Mouse (Mus musculus): Measurements from ENCODE around the gene Lat. TPM values are rescaled to one million over a fixed set of nuclear protein-coding genes. Genes with fewer than 3 reads are reported as not detected.

Gene Lat
- polyA plus RNA-seq, 1 experiment from 2014 or later, result 4.3 TPM

DNA sequence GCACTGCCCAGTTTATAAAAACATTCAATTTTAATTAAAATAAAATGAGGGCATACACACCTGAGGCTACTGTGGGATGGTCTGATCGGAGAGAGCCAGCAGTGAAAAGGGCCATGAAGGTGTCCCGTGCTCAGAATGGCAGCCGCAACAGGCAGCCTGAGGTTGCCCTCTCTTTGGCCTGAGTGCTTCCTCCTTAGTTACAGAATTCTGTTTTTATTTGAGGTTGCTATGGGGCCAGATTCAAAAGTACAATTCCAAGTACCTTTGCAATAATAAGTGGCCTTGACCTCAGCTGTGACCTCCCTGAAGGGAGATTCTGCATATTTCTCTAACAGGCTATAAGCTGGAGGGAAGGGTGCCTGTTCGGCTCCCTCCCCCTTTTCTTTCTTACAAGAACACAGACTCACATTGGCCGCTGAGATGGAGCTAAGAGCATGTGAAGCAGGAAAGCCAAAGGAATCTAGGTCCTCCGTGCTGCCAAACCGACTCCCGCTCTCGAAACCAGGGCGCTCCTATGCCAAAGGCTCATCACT, 17.9 kb downstream of the Lat start:
- Histone ChIP-seq H3K9me3 (replicated peaks) (no peaks in the 10 kb centered on the region), H3K4me3 (no peak overlapping the region), H3K36me3 (no peaks in the 10 kb centered on the region), H3K4me2 (peak overlapping the region; percentile 32; the same call in 1 of the 2 replicates), H3K4me1 (replicated peaks) (peaks cover 14% of the 10 kb centered on the region; the same call in 1 of the 2 replicates), H3K9ac (no peak overlapping the region), H3K27ac (no peak overlapping the region), H3K27me3 (no peaks in the 10 kb centered on the region)
- no peak for ATAC-seq (replicated peaks; ENCODE audit: insufficient number of reproducible peaks, insufficient read depth, low FRiP score, low read depth)
- WGBS, result 49% methylated on average over 10 of the region's 10 CpGs

DNA sequence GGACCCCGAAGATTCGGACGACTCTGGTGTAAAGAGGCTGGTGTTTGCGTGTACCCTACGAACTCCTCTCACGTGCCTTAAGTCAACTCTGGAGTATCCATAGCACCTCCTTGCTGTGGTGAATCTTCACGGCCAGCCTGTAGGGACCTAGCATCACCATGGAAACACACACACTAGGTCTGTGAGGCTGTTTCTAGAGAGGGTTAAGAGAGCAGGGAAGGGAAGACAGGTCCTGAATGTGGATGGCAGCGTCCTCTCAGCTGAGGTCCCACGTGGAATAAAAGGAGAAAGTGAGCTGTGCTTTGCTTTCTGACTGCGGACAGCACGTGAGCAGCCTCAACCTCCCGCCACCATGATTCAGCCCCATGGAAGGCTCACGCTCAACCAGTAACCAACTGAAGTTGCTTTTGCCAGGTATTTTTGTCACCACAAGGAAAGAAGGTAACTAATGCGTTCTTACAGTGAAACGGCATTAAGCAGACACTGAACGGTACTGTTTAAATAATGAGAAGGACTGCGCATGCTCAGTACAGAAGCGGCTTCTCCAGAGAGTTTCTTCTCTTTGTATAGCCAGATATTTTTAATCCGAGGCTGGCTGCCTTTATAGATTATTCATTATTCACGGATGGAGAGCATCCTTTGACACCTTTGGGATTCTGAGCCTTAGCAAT, 18.5 kb downstream of the Lat start:
- no peak overlapping the region for H3K4me3 ChIP-seq
- no peak for ATAC-seq (replicated peaks; ENCODE audit: insufficient number of reproducible peaks, insufficient read depth, low FRiP score, low read depth)
- no peak overlapping the region for H3K9ac ChIP-seq
- WGBS, result 65% methylated on average over 20 of the region's 20 CpGs
- H3K4me1 ChIP-seq (replicated peaks), result peaks cover 13% of the 10 kb centered on the region; the same call in 1 of the 2 replicates
- no peaks in the 10 kb centered on the region for H3K36me3 ChIP-seq
- no peaks in the 10 kb centered on the region for H3K27me3 ChIP-seq
- H3K4me2 ChIP-seq, result peak overlapping the region; percentile 32; the same call in 1 of the 2 replicates
- no peaks in the 10 kb centered on the region for H3K9me3 ChIP-seq (replicated peaks)
- no peak overlapping the region for H3K27ac ChIP-seq

DNA sequence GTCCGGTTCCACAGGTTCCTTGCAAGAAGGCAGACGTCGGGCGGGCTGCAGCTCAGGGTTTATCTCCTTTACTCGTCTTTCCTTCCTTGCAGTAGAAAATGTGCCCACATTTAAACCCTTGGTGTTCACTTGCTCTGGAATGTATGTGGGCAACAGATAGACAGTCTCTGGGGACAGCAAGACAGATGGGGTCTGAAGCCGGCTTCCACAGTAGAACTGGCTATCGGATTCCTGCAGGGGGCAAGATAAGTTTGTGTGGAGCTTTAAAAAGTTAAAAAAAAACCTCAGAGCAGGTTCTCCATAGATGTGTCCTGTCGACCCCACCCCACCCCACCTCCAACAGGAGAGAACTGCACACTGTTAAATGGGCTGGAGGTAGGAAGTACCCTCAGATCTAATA, 21.1 kb downstream of the Lat start:
- ATAC-seq (replicated peaks; ENCODE audit: insufficient number of reproducible peaks, insufficient read depth, low FRiP score, low read depth), result no peak
- no peak overlapping the region for H3K4me2 ChIP-seq
- 47% methylated on average over 8 of the region's 8 CpGs for WGBS
- H3K4me1 ChIP-seq (replicated peaks), result no peaks in the 10 kb centered on the region
- H3K27ac ChIP-seq, result no peak overlapping the region
- H3K4me3 ChIP-seq, result no peak overlapping the region
- H3K9ac ChIP-seq, result no peak overlapping the region
- H3K9me3 ChIP-seq (replicated peaks), result no peaks in the 10 kb centered on the region
- H3K36me3 ChIP-seq, result no peaks in the 10 kb centered on the region
- no peaks in the 10 kb centered on the region for H3K27me3 ChIP-seq

DNA sequence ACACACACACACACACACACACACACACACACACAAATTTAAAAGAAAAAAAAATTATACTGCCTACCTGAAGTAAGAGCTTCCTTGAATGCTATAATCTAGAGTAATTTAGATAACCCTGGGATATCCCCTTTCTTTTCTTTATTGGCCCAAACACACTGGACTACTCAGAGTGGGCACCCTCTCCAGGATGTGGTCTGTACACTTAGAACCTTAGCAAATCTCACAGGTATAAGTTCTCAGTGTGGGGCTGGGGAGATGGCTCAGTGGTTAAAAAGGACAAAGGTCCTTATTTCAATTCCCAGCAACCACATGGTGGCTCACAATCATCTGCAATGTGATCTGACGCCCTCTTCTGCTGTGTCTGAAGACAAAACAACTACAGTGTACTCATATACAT, 22.3 kb downstream of the Lat start:
- 43% methylated on average over 1 of the region's 1 CpGs for WGBS
- Histone ChIP-seq H3K4me1 (replicated peaks) (no peaks in the 10 kb centered on the region), H3K9me3 (replicated peaks) (no peaks in the 10 kb centered on the region), H3K27ac (no peak overlapping the region), H3K4me2 (no peak overlapping the region), H3K4me3 (no peak overlapping the region), H3K36me3 (no peaks in the 10 kb centered on the region), H3K27me3 (no peaks in the 10 kb centered on the region), H3K9ac (no peak overlapping the region)
- ATAC-seq (replicated peaks; ENCODE audit: insufficient number of reproducible peaks, insufficient read depth, low FRiP score, low read depth), result no peak

DNA sequence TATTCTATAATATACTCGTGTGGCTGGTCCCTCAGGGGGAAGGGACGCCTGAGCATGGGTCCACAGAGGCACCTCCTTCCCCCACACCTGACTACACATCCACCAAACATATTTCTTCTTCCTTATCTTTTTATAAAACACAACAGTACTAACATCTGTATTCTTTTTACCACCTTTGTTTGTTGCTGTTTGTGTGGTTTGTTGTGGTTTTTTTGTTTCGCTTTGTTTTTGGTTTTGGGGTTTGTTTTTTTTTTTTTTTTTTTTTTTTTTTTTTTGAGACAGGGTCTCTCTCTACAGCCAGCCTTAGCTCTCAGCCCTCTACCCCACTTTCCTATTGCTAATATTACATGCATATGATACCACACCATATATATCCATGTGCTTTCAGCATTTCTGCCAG, 23.4 kb downstream of the Lat start:
- no peaks in the 10 kb centered on the region for H3K36me3 ChIP-seq
- WGBS, result 52% methylated on average over 3 of the region's 3 CpGs
- ATAC-seq (replicated peaks; ENCODE audit: insufficient number of reproducible peaks, insufficient read depth, low FRiP score, low read depth), result no peak
- H3K27me3 ChIP-seq, result no peaks in the 10 kb centered on the region
- no peaks in the 10 kb centered on the region for H3K9me3 ChIP-seq (replicated peaks)
- 0 out of 2 replicates have a peak, but pooled peaks cover 1% of the 10 kb centered on the region for H3K4me1 ChIP-seq (replicated peaks)
- no peak overlapping the region for H3K9ac ChIP-seq
- H3K4me2 ChIP-seq, result no peak overlapping the region
- H3K4me3 ChIP-seq, result no peak overlapping the region
- H3K27ac ChIP-seq, result no peak overlapping the region

DNA sequence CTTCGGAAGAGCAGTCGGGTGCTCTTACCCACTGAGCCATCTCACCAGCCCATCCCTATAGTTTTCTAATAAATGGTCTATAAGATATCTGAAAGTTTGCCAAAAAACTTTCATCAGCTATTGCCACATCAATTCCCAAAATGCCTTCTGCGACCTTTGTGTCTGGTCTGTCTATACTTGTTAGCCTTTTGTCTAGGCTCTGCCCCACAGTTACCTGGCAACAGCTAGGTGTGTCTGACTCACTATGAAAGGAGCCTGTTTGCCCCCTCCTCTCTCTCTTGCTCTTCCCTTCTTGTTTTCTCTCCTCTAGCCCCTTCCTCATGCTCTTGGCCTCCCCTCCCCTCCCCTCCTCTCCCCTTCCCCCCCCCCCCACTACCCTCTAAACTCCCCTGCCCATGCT, 23.8 kb downstream of the Lat start:
- H3K27ac ChIP-seq, result no peak overlapping the region
- WGBS, result 50% methylated on average over 3 of the region's 3 CpGs
- no peak overlapping the region for H3K4me3 ChIP-seq
- H3K36me3 ChIP-seq, result no peaks in the 10 kb centered on the region
- ATAC-seq (replicated peaks; ENCODE audit: insufficient number of reproducible peaks, insufficient read depth, low FRiP score, low read depth), result no peak
- H3K9me3 ChIP-seq (replicated peaks), result no peaks in the 10 kb centered on the region
- H3K4me1 ChIP-seq (replicated peaks), result peaks cover 5% of the 10 kb centered on the region; the same call in 1 of the 2 replicates
- no peak overlapping the region for H3K9ac ChIP-seq
- no peak overlapping the region for H3K4me2 ChIP-seq
- no peaks in the 10 kb centered on the region for H3K27me3 ChIP-seq

DNA sequence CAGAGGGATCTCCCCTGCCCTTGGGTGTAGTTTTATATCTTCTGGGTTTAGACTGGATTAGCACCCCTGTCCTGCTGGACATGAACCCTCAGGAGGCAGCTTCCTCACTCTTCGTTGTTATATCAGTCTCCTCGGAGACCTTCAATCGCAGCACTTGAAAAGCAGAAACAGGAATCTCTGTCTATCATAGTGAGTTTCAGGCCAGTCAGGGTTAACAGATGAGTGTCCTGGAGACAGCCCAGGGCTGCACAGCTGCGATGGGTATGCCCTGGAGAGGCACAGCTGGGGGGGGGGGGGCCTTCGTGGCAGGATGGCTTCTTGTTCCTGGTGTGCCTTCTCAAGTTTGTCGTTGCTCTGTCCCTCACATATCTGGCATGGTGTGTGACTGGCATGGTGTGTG, 28.5 kb downstream of the Lat start:
- 25% methylated on average over 6 of the region's 6 CpGs for WGBS
- Histone ChIP-seq H3K4me3 (no peak overlapping the region), H3K36me3 (no peaks in the 10 kb centered on the region), H3K27me3 (no peaks in the 10 kb centered on the region), H3K27ac (peak overlapping the region; percentile 3; the same call in 1 of the 2 replicates), H3K9ac (no peak overlapping the region), H3K9me3 (replicated peaks) (no peaks in the 10 kb centered on the region), H3K4me2 (no peak overlapping the region), H3K4me1 (replicated peaks) (peaks cover 11% of the 10 kb centered on the region; the same call in 1 of the 2 replicates)
- ATAC-seq (replicated peaks; ENCODE audit: insufficient number of reproducible peaks, insufficient read depth, low FRiP score, low read depth), result no peak

DNA sequence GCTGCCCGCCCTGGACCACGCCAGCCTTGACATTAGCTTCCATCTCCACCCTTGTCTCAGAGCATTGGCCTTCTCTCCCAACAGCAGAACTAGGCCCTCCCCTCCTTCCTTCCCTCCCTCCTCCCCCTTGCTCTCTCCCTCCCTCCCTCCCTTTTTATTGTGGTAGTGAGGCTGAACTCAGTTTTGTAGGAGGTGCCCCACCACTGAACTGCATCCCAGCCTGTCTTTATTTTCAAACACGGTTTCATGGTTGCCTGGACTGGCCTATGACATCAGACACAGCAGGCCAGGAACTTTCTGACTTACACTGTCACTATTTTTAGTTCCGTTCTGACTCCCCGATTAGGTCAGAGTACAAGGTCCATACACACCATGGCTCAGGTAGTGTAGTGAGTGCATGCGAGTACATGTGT, 29.2 kb downstream of the Lat start:
- Histone ChIP-seq H3K4me1 (replicated peaks) (peaks cover 11% of the 10 kb centered on the region; the same call in 1 of the 2 replicates), H3K4me3 (no peak overlapping the region), H3K9ac (no peak overlapping the region), H3K27ac (peak overlapping the region; percentile 70), H3K4me2 (no peak overlapping the region), H3K36me3 (no peaks in the 10 kb centered on the region), H3K27me3 (no peaks in the 10 kb centered on the region), H3K9me3 (replicated peaks) (no peaks in the 10 kb centered on the region)
- WGBS, result 48% methylated on average over 6 of the region's 6 CpGs
- ATAC-seq (replicated peaks; ENCODE audit: insufficient number of reproducible peaks, insufficient read depth, low FRiP score, low read depth), result peak; percentile 63

DNA sequence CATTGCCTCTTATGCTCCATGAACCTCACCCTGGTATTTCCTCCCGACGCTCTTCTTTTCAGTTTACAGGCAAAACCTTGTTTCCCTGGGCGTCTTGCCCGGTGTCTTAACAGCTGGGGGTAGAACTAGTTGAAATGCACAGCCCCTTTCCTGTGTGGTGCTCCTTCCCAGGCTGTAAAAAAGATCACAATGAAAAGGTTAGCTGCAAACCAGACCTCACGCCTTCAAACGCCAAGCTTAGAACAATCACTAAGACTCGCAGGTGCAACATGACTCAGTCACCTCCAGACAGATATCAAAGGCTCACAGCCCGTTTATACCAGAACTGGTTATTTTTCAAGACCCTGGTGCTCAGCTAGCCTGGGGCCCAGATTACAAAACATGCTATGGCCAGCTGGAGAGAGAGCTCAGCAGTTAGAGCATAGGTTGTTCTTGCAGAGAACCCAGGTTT, 29.8 kb downstream of the Lat start:
- Histone ChIP-seq H3K4me3 (no peak overlapping the region), H3K27ac (peak overlapping the region; percentile 70)

DNA sequence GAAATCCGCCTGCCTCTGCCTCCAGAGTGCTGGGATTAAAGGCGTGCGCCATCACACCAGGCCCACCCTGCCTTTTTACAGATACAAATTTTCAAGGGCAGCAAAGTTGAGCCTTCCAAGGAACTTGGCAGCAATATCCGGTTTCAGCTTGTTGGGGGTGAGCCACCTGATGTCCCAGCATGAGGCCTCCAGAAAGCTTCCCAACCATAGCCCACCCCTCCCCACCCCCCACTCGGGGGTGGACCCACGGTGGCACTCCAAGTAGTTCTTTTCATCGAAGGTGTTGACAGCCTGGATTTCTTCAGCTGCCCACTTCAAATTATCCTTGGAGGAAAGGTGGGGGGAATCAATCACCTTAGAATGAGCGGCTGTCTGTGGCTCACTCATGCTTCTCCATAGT, 30.5 kb downstream of the Lat start:
- peaks cover 11% of the 10 kb centered on the region; the same call in 1 of the 2 replicates for H3K4me1 ChIP-seq (replicated peaks)
- WGBS, result 65% methylated on average over 8 of the region's 8 CpGs
- peak overlapping the region; percentile 35; the same call in 1 of the 2 replicates for H3K27ac ChIP-seq
- no peaks in the 10 kb centered on the region for H3K36me3 ChIP-seq
- H3K4me2 ChIP-seq, result no peak overlapping the region
- H3K4me3 ChIP-seq, result no peak overlapping the region
- no peak overlapping the region for H3K9ac ChIP-seq
- H3K27me3 ChIP-seq, result no peaks in the 10 kb centered on the region
- ATAC-seq (replicated peaks; ENCODE audit: insufficient number of reproducible peaks, insufficient read depth, low FRiP score, low read depth), result no peak
- H3K9me3 ChIP-seq (replicated peaks), result no peaks in the 10 kb centered on the region

More for the DNA sequence above, 29.8 kb downstream of the Lat start:
- 69% methylated on average over 8 of the region's 8 CpGs for WGBS
- H3K9me3 ChIP-seq (replicated peaks), result no peaks in the 10 kb centered on the region
- no peaks in the 10 kb centered on the region for H3K36me3 ChIP-seq
- peaks cover 11% of the 10 kb centered on the region; the same call in 1 of the 2 replicates for H3K4me1 ChIP-seq (replicated peaks)
- no peak overlapping the region for H3K4me2 ChIP-seq
- no peak overlapping the region for H3K9ac ChIP-seq
- ATAC-seq (replicated peaks; ENCODE audit: insufficient number of reproducible peaks, insufficient read depth, low FRiP score, low read depth), result no peak
- no peaks in the 10 kb centered on the region for H3K27me3 ChIP-seq

DNA sequence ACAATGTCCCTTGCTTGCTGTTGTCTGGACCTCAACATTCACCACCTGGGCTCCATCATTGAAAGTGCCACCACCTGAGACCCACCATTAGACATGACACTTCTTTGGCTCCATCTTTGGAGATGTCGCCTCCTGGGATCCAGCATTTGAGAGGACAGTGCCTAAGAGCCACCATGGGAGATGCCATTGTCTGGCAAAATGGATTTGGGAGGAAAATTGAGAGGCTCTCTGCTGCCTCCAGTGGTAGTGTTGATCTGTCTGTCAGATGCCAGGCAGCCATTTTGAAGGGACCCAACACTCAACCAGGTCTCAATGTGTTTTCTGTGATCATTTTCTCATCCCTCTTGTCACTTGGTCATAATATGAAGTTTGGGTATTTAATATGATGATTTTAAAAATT, 33.8 kb downstream of the Lat start:
- H3K36me3 ChIP-seq, result no peaks in the 10 kb centered on the region
- ATAC-seq (replicated peaks; ENCODE audit: insufficient number of reproducible peaks, insufficient read depth, low FRiP score, low read depth), result no peak
- no peak overlapping the region for H3K4me3 ChIP-seq
- no peak overlapping the region for H3K27ac ChIP-seq
- H3K9me3 ChIP-seq (replicated peaks), result no peaks in the 10 kb centered on the region
- no peak overlapping the region for H3K9ac ChIP-seq
- no peak overlapping the region for H3K4me2 ChIP-seq
- 82% methylated on average over 1 of the region's 1 CpGs for WGBS
- H3K27me3 ChIP-seq, result no peaks in the 10 kb centered on the region
- H3K4me1 ChIP-seq (replicated peaks), result peaks cover 6% of the 10 kb centered on the region; the same call in 1 of the 2 replicates

DNA sequence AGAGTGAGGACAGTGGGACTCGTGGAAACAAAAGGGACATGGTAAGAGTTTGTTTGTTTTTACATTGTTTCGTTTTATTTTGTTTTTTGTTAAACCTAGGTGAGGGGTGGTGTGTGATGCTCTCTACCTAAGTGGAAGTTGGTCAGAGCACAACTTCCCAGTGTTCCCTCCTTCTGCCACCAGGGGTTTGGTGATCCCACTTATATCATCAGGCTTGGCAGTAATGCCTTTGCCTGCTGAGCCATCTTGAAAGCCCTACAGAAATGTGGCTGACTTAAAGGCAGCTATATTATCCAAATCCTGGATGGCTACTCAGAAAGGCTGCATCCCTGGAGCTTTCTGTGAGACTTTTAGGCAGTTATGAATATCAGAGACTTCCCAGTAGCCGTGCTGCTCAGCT, 36.7 kb downstream of the Lat start:
- no peaks in the 10 kb centered on the region for H3K9me3 ChIP-seq (replicated peaks)
- no peak overlapping the region for H3K27ac ChIP-seq
- no peak overlapping the region for H3K4me3 ChIP-seq
- H3K36me3 ChIP-seq, result no peaks in the 10 kb centered on the region
- no peak overlapping the region for H3K4me2 ChIP-seq
- no peak overlapping the region for H3K9ac ChIP-seq
- 56% methylated on average over 3 of the region's 3 CpGs for WGBS
- H3K4me1 ChIP-seq (replicated peaks), result no peaks in the 10 kb centered on the region
- ATAC-seq (replicated peaks; ENCODE audit: insufficient number of reproducible peaks, insufficient read depth, low FRiP score, low read depth), result no peak
- no peaks in the 10 kb centered on the region for H3K27me3 ChIP-seq
